Mouse (Mus musculus) 3134 (cell line): ENCODE data around the gene Prim1.
"Not testable (repeated sequence)": the region's sequence is repeated elsewhere in the genome, so short reads cannot be mapped to it uniquely, and the experiment has no call there.

Experiments used
- DNase-seq: peaks from one replicate; pipeline ENCODE4 v3.0.0-alpha.2; 2011; ENCODE audit warnings: low spot score; ENCODE audit not compliant: insufficient read length; ENCODE audit errors: extremely low read depth

Gene Prim1

DNA sequence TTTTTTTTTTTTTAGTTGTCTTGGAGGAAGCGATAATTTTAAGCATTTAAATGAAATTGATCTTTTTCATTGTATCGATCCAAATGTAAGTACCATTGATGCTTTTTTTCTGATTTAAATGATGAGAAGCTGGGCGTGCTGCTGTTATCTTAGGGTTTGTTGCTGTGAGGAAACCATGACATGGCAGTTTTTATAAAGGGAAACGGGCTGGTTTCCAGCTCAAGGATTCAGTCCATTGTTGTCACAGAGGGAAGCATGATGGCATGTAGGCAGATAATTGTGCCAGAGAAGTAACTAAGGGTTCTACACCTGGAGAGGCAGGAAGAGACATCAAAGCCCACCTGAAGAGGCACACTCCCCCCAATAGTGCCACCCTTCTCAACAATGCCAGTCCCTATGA, 54.2 kb downstream of the Prim1 start:
- no peak for DNase-seq

DNA sequence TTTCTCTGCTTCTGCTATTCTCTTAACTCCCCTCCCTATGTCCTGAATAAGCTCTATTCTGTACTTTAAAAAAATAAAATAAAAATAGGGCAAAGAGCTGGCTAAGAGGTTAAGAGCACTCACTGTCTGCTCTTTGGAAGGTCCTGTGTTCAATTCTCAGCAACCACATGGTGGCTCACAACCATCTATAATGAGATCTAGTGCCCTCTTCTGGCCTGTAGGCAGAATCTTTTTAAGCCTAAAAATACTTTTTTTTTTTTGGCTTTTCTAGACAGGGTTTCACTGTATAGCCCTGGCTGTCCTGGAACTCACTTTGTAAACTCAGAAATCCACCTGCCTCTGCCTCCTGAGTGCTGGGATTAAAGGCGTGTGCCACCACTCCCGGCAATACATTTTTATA, 55.5 kb downstream of the Prim1 start:
- DNase-seq = not testable (repeated sequence)

DNA sequence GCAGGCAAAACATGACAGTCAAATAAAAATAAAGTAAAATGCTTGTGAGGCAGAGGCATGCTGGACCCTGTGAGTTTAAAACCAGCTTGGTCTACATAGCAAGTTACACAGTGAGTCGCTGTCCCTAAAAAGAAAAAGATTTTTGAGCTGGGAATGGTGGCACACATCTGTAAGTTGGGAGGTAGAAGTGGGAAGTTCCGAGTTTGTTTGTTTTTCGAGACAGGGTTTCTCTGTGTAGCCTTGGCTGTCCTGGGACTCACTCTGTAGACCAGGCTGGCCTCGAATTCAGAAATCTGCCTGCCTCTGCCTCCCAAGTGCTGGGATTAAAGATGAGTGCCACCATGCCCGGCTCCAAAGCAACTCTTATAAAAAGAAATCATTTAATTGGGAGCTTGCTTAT, 63.3 kb downstream of the Prim1 start:
- DNase-seq = not testable (repeated sequence)
